Comparison of ENCODE assay signal across 9 mouse cellular contexts in genomic region chrX:8192126-8192639, GRCm38 (mm10). TPM values are rescaled to one million over a fixed set of nuclear protein-coding genes. Genes with fewer than 3 reads are reported as not detected.
DNase-seq lines count a peak whose midpoint lies in the region; ATAC-seq and TF ChIP-seq lines count a peak whose summit lies in the region.
"Had no signal": no experiment of that assay in that cellular context is flagged by ENCODE, and none has a peak within 500 bp of the region (broad histone marks: within the 10 kb centered on the region; RNA-seq: fewer than 3 reads in every experiment).

No protein-coding gene starts in this region.

- peak overlapping the region; percentile 62 for H3K9ac ChIP-seq in forebrain, embryonic 11.5 days (ENCODE audit: low read length)

- H3K79me3 ChIP-seq in C2C12 (ENCODE audit: low read depth): peaks cover 2% of the 10 kb centered on the region

- no peak for TF ChIP-seq POLR2A in olfactory bulb, adult 2 months (IDR thresholded peaks at IDR 0.05; ENCODE audit: insufficient read depth, low read depth, low read length)

- intact Hi-C loops in gastrocnemius, adult 2 months (cut with DNase I): loop anchor here (10.0 kb wide), 1 partner anchor 53 kb away; no protein-coding TSS in a partner anchor

- H3K9me3 ChIP-seq in forebrain, embryonic 11.5 days (ENCODE audit: control insufficient read depth, low read length): no peaks in the 10 kb centered on the region

- 18% methylated on average over 13 of the region's 13 CpGs for WGBS in forebrain, embryonic 11.5 days
- WGBS in olfactory bulb, adult 2 months: 11% methylated on average over 13 of the region's 13 CpGs

- no peak; the same call in 1 of the 2 replicates for ATAC-seq in forebrain, embryonic 11.5 days (replicated peaks; ENCODE audit: low FRiP score)
- no peak for ATAC-seq in megakaryocyte-erythroid progenitor cell, adult 5-6 weeks (replicated peaks; ENCODE audit: low FRiP score, low TSS enrichment, poor library complexity, severe bottlenecking)

- peaks cover 12% of the 10 kb centered on the region for H3K79me2 ChIP-seq in C2C12 (ENCODE audit: control insufficient read depth, insufficient read depth)

- H3K27me3 ChIP-seq in C2C12 (ENCODE audit: control insufficient read depth, insufficient read depth, insufficient read length): no peaks in the 10 kb centered on the region
- no peaks in the 10 kb centered on the region for H3K27me3 ChIP-seq in forebrain, embryonic 11.5 days (ENCODE audit: control insufficient read depth, insufficient read depth, low read length)
- H3K27me3 ChIP-seq: Patski had no signal

- DNase-seq in gastrocnemius, adult 2 months: no peak
- no peak for DNase-seq in gastrocnemius, postnatal 25 days
- no peak for DNase-seq in forebrain, embryonic 11.5 days (ENCODE audit: low spot score)
- DNase-seq in kidney, postnatal 10 days: peak; percentile 27
- DNase-seq in spleen, postnatal 14 days (ENCODE audit: low spot score in 2 of 2): no peak

- TF ChIP-seq CTCF in gastrocnemius, adult 2 months (IDR thresholded peaks at IDR 0.05): no peak
- TF ChIP-seq CTCF in C2C12 (IDR thresholded peaks at IDR 0.05; ENCODE audit: control insufficient read depth, insufficient read depth, insufficient read length): no peak
- no peak for TF ChIP-seq CTCF in olfactory bulb, adult 2 months (IDR thresholded peaks at IDR 0.05; ENCODE audit: insufficient read depth, low read depth, low read length)

- H3K4me1 ChIP-seq in forebrain, embryonic 11.5 days (replicated peaks; ENCODE audit: control insufficient read depth, insufficient read depth, low read length): no peaks in the 10 kb centered on the region
- H3K4me1 ChIP-seq in olfactory bulb, adult 2 months (ENCODE audit: control insufficient read depth, insufficient read depth, low read length): no peaks in the 10 kb centered on the region

- peak overlapping the region; percentile 50 for H3K4me2 ChIP-seq in forebrain, embryonic 11.5 days (ENCODE audit: low read depth, low read length, severe bottlenecking)

- peak overlapping the region; percentile 86 for H3K27ac ChIP-seq in gastrocnemius, adult 2 months
- peak overlapping the region; percentile 43; the same call in 1 of the 2 replicates for H3K27ac ChIP-seq in forebrain, embryonic 11.5 days (ENCODE audit: low read depth, low read length)
- H3K27ac ChIP-seq in olfactory bulb, adult 2 months (ENCODE audit: insufficient read depth, low read depth, low read length): no peak overlapping the region

- no peaks in the 10 kb centered on the region for H3K36me3 ChIP-seq in C2C12 (ENCODE audit: control insufficient read depth, insufficient read depth)
- H3K36me3 ChIP-seq in forebrain, embryonic 11.5 days (ENCODE audit: control insufficient read depth, insufficient read depth, low read length): no peaks in the 10 kb centered on the region

- H3ac ChIP-seq in C2C12 (ENCODE audit: control insufficient read depth, insufficient read length, low read depth): peak overlapping the region; percentile 74

- H3K4me3 ChIP-seq in gastrocnemius, adult 2 months: peak overlapping the region; percentile 84
- peak overlapping the region; percentile 44 for H3K4me3 ChIP-seq in C2C12 (ENCODE audit: insufficient read depth, poor library complexity, severe bottlenecking)
- peak overlapping the region; percentile 41 for H3K4me3 ChIP-seq in forebrain, embryonic 11.5 days (ENCODE audit: low read depth, low read length)
- peak overlapping the region; percentile 53 for H3K4me3 ChIP-seq in olfactory bulb, adult 2 months (ENCODE audit: insufficient read depth, low read depth, low read length)

TF ChIP-seq in C2C12, 6 proteins besides CTCF, POLR2A, EP300 and RAD21:
- TF ChIP-seq MAX (IDR thresholded peaks at IDR 0.05) (no peak), USF1 (IDR thresholded peaks at IDR 0.05; ENCODE audit: low read depth) (no peak), MYOD1 (IDR thresholded peaks at IDR 0.05; ENCODE audit: control insufficient read depth, insufficient read length, low read depth) (no peak), MYOG (IDR thresholded peaks at IDR 0.05; ENCODE audit: control insufficient read depth, extremely low read depth, insufficient read length) (no peak), CEBPB (IDR thresholded peaks at IDR 0.05; ENCODE audit: low read depth) (no peak), FOSL1 (IDR thresholded peaks at IDR 0.05; ENCODE audit: insufficient read depth, low read length, poor library complexity, severe bottlenecking) (no peak)

RNA-seq across cellular contexts. Expression of gene Ebp, which starts 1.1 kb away (rescaled TPM):
- total RNA-seq in gastrocnemius, adult 2 months (2021): 1 to 10 TPM; 9.2 to 9.3 TPM
- 10 to 100 TPM; 10.3 to 10.7 TPM for total RNA-seq in gastrocnemius, postnatal 25 days (2021)
- 73.1 TPM for polyA plus RNA-seq in C2C12 (2012; fragmentation: generic; extraction: Trizol)
- 24.5 and 25.2 TPM in 2 replicates for polyA plus RNA-seq in forebrain, embryonic 11.5 days (2014; fragmentation: Nextera tagmentation; extraction: Ambion mirVana)
- polyA plus RNA-seq in olfactory bulb, adult 2 months (2012; ENCODE audit: insufficient read depth, insufficient read length, low replicate concordance, missing spikeins): not detected in 2 replicates
- 31.3 and 44.2 TPM in 2 replicates for total RNA-seq in megakaryocyte-erythroid progenitor cell, adult 5-6 weeks (2014; fragmentation: Nextera tagmentation)
- total RNA-seq in megakaryocyte-erythroid progenitor cell, adult 5-6 weeks (2017): 46.6 and 58.9 TPM in 2 replicates

RNA-seq across cellular contexts. Expression of gene Porcn, which starts 14.1 kb away (rescaled TPM):
- 1 to 10 TPM; 4.2 to 5.4 TPM for total RNA-seq in gastrocnemius, adult 2 months (2021)
- total RNA-seq in gastrocnemius, postnatal 25 days (2021): 1 to 10 TPM; 3.6 to 4.3 TPM
- polyA plus RNA-seq in C2C12 (2012; fragmentation: generic; extraction: Trizol): 7.6 TPM
- 13.6 and 14.5 TPM in 2 replicates for polyA plus RNA-seq in forebrain, embryonic 11.5 days (2014; fragmentation: Nextera tagmentation; extraction: Ambion mirVana)
- polyA plus RNA-seq in olfactory bulb, adult 2 months (2012; ENCODE audit: insufficient read depth, insufficient read length, low replicate concordance, missing spikeins): not detected in 2 replicates
- 2.3 TPM in 1 of 2 replicates, not detected in the other for total RNA-seq in megakaryocyte-erythroid progenitor cell, adult 5-6 weeks (2014; fragmentation: Nextera tagmentation)
- 1.5 TPM in 1 of 2 replicates, not detected in the other for total RNA-seq in megakaryocyte-erythroid progenitor cell, adult 5-6 weeks (2017)

RNA-seq across cellular contexts. Expression of gene Tbc1d25, which starts 16.2 kb away (rescaled TPM):
- 1 to 10 TPM; 3.1 to 3.2 TPM for total RNA-seq in gastrocnemius, adult 2 months (2021)
- total RNA-seq in gastrocnemius, postnatal 25 days (2021): 1 to 10 TPM; 2.5 to 2.6 TPM
- 9.9 TPM for polyA plus RNA-seq in C2C12 (2012; fragmentation: generic; extraction: Trizol)
- 13.5 and 13.9 TPM in 2 replicates for polyA plus RNA-seq in forebrain, embryonic 11.5 days (2014; fragmentation: Nextera tagmentation; extraction: Ambion mirVana)
- polyA plus RNA-seq in olfactory bulb, adult 2 months (2012; ENCODE audit: insufficient read depth, insufficient read length, low replicate concordance, missing spikeins): not detected in 2 replicates
- total RNA-seq in megakaryocyte-erythroid progenitor cell, adult 5-6 weeks (2014; fragmentation: Nextera tagmentation): 8.4 and 13.1 TPM in 2 replicates
- total RNA-seq in megakaryocyte-erythroid progenitor cell, adult 5-6 weeks (2017): 4.8 and 6.9 TPM in 2 replicates

RNA-seq across cellular contexts. Expression of gene Rbm3, which starts 46.5 kb away (rescaled TPM):
- total RNA-seq in gastrocnemius, adult 2 months (2021): 10 to 100 TPM; 33.9 to 82.1 TPM
- 10 to 100 TPM; 44.1 to 60.8 TPM for total RNA-seq in gastrocnemius, postnatal 25 days (2021)
- 537 TPM for polyA plus RNA-seq in C2C12 (2012; fragmentation: generic; extraction: Trizol)
- 466 and 494 TPM in 2 replicates for polyA plus RNA-seq in forebrain, embryonic 11.5 days (2014; fragmentation: Nextera tagmentation; extraction: Ambion mirVana)
- 332 TPM in 1 of 2 replicates, not detected in the other for polyA plus RNA-seq in olfactory bulb, adult 2 months (2012; ENCODE audit: insufficient read depth, insufficient read length, low replicate concordance, missing spikeins)
- total RNA-seq in megakaryocyte-erythroid progenitor cell, adult 5-6 weeks (2014; fragmentation: Nextera tagmentation): 798 and 978 TPM in 2 replicates
- 1,469 and 1,492 TPM in 2 replicates for total RNA-seq in megakaryocyte-erythroid progenitor cell, adult 5-6 weeks (2017)

RNA-seq across cellular contexts. Expression of gene Wdr13, which starts 59.5 kb away (rescaled TPM):
- 1 to 10 TPM; 9.1 to 9.4 TPM for total RNA-seq in gastrocnemius, adult 2 months (2021)
- 10 to 100 TPM; 11.8 to 16.3 TPM for total RNA-seq in gastrocnemius, postnatal 25 days (2021)
- polyA plus RNA-seq in C2C12 (2012; fragmentation: generic; extraction: Trizol): 11.1 TPM
- 26.6 and 27.4 TPM in 2 replicates for polyA plus RNA-seq in forebrain, embryonic 11.5 days (2014; fragmentation: Nextera tagmentation; extraction: Ambion mirVana)
- polyA plus RNA-seq in olfactory bulb, adult 2 months (2012; ENCODE audit: insufficient read depth, insufficient read length, low replicate concordance, missing spikeins): 69.5 TPM in 1 of 2 replicates, not detected in the other
- 23.0 TPM in 2 replicates for total RNA-seq in megakaryocyte-erythroid progenitor cell, adult 5-6 weeks (2014; fragmentation: Nextera tagmentation)
- total RNA-seq in megakaryocyte-erythroid progenitor cell, adult 5-6 weeks (2017): 14.9 and 26.6 TPM in 2 replicates
